Mouse (Mus musculus) Muller cell, postnatal 12 days (primary cell): ENCODE data around the gene Tnfrsf1a.

Source experiments
- DNase-seq: peaks from one replicate; pipeline ENCODE4 v3.0.0-alpha.2; 2015; ENCODE audit errors: inconsistent ontology term

Tnfrsf1a gene

GRCm38 (mm10) chr6:125382024-125382423 is 32.9 kb downstream of the Tnfrsf1a start:
- no peak for DNase-seq

- no peak for DNase-seq
Observed at GRCm38 (mm10) chr6:125385066-125385974, 36.2 kb downstream of the Tnfrsf1a start.

DNA sequence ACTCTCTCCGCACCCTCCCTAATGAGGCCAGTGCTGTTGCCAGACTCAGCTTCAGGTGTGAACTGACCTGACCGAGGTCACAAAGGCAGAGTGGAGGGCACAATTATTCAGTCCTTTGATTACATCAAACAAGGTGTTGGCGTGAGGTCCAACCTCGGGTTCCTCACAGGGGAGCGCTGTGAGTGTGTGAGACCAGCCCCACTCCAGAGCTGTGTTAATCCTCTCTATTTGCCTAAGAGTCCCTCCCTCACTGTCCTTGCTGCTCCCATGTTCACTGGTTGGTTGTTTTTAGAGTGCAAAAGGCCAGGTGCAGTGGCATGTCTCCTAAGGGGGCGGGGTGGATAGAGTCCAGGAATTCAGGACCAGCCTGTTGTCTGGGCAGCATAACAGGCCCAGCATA is 36.9 kb downstream of the Tnfrsf1a start:
- no peak for DNase-seq

DNA sequence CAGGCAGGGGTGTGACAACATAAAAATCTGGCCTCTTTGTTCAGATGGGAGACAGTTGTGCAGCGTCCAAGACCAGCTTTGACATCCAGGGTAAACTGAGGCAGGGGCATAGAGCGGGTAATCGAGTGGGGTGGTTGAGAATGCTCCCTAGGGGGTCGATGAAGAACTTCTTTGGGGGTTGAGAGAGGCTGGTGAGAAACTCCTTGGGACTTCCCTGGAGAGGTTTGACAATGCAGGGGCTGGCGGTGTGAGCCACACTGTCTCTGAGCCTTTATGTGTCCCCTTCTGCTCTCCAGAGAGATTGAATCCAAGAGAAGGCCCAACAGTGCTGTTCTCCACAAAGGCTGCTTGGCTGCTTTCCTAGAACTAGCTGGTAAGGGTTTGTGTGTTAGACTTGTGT is 40.7 kb downstream of the Tnfrsf1a start:
- no peak for DNase-seq

GRCm38 (mm10) chr6:125405461-125406382 is 56.6 kb downstream of the Tnfrsf1a start:
- no peak for DNase-seq

- DNase-seq = no peak
Observed at GRCm38 (mm10) chr6:125407224-125407623, 58.1 kb downstream of the Tnfrsf1a start.

GRCm38 (mm10) chr6:125407657-125408056 is 58.5 kb downstream of the Tnfrsf1a start:
- DNase-seq = no peak

- no peak for DNase-seq
Observed at GRCm38 (mm10) chr6:125410551-125410950, 61.4 kb downstream of the Tnfrsf1a start.

DNA sequence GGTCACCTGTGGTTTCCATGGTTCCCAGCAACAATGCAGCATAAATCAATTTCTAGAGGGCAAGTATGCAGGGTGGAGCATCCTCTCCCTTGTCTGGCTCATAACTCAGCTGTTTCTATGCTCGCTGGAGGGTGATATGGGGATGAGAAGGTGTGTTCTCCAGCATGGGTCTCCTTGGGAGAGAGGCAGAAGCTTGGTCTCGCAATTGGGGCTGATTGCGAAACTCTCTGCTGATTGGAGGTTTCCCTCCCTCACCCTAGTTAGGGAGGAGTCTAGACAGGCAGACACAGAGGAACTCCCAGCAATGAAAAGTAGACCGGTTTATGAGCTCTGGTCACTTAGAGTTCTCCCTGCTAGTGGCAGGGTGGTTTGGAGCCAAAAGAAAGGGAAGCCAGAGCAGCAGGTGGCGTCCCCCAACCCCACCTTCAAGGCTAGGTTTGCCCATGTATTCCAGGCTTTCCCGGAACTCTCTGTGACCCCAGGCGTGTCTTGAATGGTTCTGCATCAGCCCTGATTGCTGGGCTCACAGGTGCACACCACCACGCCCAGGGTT is 61.9 kb downstream of the Tnfrsf1a start:
- DNase-seq = no peak

- no peak for DNase-seq
Observed at GRCm38 (mm10) chr6:125411661-125412060, 62.5 kb downstream of the Tnfrsf1a start.
